Mouse (Mus musculus) mouse trophoblast stem cell (cell line): ENCODE measurements at regions not wholly inside any gene's neighbourhood (a gene's known extent, or its start where the extent isn't known, plus 50 kb on each side); places are given as distances from the start of the nearest gene placed in this dataset.
"Not testable (repeated sequence)": the region's sequence is repeated elsewhere in the genome, so short reads cannot be mapped to it uniquely, and the experiment has no call there.

Experiments
- in situ Hi-C, 2 experiments: fragments of 300-500 bp; cut with MseI, MboI; formaldehyde crosslinking; loops; 2 replicates in 1 of 2; 3 replicates in 1 of 2; pipeline ENCODE4 v1.15.1; 2025

DNA sequence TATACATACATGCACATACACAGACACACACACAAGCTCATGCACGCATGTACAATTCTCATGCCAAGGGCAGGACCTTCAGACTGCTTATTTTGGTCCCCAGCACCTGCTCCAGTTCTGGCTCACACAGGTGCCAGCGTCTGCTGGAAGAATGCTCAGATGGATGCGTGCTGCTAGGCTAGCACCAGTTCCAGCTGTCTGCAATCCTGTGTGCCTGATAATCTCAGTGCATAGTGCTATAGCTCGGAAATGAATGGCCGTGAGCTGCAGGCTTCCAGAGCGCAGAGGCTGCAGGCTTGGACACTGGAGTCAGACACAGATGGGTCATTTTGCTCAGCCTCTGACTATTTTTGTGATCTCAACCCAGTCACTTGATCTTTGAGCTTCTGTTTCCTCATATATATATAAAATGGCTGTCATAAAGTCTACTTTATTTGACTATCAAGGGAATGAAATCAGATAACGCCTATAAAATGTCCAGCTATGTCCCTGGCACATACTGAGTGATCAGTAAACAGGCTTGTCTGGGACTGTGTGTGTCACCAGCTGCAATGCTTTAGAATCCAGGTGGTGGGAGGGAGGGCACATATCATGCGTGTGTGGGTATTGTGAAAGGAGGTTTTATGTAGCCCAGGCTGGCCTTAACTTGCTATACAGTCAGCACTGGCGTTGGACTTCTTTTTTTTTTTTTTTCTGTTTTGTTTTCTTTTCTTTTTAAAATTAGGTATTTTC is 91.7 kb upstream of the Eif4g2 start:
- in situ Hi-C loops: no loop called here

- in situ Hi-C loops: no loop called here
Measured at GRCm38 (mm10) chr7:111172061-111172460, 89.2 kb upstream of the Eif4g2 start.

- in situ Hi-C loops: not testable (repeated sequence)
Measured at GRCm38 (mm10) chr7:111168546-111169233, 85.9 kb upstream of the Eif4g2 start.

DNA sequence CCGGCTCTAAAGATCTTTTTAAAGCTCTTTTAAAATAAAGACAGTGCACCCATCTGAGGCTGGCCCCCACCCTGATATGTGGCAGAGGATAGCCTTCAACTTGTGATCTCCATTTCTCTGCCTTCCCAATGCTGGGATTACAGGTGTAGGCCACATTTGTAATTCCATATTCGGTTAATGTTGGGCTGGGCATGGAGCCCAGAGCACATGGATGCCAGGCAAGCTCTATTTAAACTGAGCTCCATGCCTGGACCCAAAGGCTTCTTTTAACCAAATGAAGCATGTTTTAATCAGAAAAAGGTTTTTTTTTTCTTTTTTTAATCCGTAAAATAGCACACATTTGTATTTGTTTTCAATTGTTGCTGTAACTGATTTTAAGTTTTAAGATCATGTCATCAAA is 82.2 kb upstream of the Eif4g2 start:
- in situ Hi-C loops: no loop called here

DNA sequence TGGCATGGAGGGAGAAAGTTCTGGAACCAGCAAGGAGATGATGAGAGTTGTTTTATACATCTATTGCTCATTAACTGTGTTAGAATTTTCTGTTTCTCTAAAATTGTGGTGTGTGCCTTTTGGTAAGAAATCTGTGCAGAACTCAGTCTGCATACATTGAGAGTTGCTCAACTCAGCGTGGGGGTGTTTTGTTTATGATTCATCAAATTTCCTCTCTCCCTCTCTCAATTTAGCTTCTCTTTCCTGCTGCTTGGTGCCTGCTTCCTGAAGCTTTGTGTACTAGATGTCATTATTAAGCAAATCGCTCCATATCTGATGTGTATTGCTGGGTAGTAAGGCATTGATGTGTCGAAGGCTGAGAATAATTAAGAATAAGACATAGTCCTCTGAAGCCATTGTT is 81.4 kb upstream of the Eif4g2 start:
- in situ Hi-C loops: no loop called here

DNA sequence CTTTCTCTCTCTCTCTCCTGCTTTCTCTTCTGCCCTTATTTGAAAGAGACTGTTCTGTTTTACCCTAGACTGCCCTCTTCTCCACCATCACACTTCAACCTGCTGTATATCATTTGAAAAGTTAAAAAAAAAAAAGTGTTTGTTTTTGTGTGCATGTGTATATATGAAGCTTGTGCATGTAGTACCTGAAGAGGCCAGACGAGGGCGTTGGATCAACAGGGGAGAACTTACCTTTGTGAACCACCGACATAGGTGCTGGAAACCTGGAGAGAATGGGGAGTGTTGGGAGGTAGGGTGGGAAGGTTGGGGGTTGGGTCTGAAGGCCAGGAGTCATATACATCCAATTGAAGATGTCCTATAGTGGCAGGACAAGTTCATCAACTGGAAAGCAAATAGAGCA is 81.0 kb upstream of the Eif4g2 start:
- in situ Hi-C loops: no loop called here

GRCm38 (mm10) chr7:111163321-111163720 is 80.5 kb upstream of the Eif4g2 start:
- in situ Hi-C loops: no loop called here

- in situ Hi-C loops: no loop called here
Measured at GRCm38 (mm10) chr7:111158791-111159286, 76.0 kb upstream of the Eif4g2 start.

DNA sequence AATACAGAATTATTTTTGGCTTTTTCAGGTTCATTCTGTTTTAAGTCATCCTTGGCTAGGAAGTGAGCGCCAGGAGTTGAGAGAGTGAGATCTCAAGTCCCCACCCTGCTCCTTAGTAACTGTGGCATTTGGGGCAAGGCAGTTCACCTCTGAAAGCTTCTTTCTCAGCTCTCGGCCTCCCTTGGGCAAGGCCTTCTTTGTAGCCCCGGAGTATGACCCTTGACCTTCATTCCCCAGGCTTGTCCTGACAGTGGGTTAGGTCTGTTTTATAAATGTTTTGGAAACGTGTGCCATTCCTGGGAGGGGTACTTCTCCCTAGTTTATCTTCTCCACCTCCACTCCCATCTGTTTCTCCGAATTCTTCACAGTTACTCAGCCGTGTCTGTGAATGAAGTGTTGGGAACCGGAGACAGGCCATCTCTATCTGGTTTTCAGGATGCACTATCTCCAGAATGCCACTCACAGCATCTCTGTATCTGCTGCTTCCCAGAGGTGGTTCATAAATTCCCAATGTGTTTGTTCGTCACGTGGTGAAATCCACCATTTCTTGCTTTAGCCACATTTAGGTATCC is 75.0 kb upstream of the Eif4g2 start:
- in situ Hi-C loops: no loop called here

- in situ Hi-C loops: no loop called here
Measured at GRCm38 (mm10) chr7:111157287-111157686, 74.5 kb upstream of the Eif4g2 start.

DNA sequence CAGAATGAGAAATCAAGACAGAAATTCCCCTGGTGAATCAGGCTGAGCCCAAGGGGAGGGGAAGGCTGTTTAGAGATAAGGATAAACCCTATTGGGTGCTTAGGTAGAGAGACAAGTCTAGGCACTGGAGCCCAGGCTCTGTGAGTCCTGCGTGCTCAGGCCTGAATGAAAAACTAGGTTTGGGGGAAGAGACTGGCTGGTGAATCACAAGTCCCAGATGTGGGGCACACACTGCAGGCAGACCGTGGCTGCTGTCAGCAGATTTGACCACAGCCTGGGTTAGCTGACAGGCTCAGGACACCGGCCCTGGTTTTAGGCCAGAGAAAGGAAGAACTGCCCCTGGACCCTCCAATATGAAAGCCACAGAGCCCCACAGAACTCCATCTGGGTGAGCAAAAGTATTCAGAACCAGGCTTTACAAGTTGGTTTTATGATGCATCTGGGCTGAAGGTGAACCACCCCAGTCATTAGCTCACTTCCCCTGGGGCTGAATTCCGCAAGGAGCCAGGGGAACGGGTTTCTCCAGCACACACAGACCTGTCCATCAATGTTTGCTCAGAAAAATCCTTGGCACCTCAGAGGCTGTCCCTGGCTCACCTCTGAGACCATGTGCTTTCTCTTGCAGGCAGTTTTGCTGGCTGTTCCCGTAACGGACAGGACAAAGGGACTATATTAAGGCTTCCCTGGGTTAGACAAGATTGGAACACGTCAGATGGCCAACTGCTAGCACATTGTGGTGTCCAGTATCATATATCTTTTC is 73.8 kb upstream of the Eif4g2 start:
- in situ Hi-C loops: no loop called here

DNA sequence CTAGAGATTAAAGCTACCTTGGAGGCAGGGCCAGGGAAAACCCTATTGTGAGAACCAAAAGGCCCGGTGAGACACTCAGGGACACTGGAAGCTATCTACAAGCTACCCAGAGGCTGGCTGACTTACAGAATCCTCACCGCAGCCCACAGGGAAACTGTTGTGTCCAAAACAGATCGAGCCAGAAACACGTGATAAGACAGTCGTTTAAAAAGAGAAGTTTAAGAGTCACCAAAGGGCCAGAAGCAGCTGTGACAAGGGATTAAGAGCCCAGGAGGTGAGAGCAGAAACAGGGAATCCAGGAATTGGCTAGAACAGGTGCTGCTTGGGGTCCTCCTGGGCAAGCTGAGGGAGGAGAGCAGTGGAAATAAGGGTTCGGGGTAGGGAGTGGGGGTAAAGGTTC is 73.2 kb upstream of the Eif4g2 start:
- in situ Hi-C loops: no loop called here

DNA sequence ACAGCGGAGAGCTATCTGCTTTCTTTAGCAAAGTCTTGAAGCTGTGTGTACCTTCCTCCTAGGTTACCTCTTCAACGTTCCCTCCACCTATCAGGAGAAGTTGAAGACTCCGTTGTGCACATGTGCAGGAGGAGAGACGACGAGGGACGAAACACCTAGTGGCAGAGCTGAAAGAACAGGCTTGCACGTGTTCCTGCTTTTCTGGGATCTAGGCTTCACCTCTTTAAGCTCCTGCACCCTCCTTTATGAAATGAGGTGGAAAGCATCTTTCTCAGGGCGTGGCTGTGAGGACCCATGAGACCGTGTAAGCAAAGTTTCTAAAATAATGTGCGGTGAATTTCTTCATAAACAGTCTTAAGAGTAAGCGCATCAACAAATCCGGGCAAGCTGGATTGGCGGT is 71.4 kb upstream of the Eif4g2 start:
- in situ Hi-C loops: no loop called here

DNA sequence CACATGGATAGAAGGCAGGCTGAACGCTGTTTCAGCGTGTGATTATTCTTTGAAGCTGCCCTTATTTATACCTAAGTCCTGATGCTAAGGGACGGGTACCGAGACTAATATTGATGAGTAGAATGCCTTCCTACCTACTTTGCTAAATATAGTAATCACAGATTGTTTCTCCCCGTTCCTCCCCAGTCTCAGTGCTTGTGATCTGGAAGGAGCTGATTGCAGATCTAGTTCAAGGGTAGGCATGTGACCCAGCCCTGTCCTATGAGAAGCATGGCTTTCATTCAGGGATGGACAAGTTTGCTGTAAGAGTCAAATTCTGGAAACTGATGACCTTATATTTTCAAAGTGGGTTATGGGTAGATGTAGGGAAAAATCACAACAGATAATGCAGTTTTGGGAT is 67.7 kb upstream of the Eif4g2 start:
- in situ Hi-C loops: no loop called here

DNA sequence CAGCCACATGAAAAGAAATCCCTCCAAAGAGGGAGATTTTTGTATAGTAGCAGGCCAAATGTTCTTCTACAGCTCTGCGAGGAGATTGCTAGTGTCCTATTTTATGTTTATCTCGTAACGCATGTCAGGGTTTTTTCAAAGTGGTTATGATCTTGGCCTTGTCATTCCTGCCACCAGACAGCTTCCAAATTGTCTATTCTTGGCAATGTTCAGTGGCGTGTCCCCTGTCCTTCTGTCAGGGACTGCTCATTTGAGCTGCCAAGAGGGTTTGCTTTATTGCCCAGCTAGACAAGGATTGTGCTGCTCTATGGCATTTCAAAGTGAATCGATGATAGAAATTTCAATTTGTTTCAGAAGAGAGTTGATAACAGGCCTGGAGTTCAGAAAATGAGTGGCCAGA is 67.3 kb upstream of the Eif4g2 start:
- in situ Hi-C loops: no loop called here

DNA sequence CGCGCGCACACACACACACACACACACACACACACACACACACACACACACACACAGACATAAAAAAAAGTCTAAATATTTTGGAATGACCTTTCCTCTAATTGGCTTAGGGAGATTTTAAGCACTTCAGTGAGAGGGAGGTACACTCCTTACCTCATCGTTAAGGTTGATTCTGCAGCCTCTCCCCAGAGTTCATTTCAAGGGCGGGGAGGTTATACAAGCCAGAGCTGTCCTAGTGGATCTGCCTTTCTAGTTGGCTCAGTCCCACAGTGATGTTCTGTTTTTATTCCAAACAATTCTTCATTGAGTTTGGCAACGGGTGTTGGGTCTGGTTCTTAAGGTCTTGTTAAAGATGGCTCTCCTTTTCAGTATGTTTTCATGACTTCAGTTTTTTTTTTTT is 64.8 kb upstream of the Eif4g2 start:
- in situ Hi-C loops: no loop called here

- in situ Hi-C loops: no loop called here
Measured at GRCm38 (mm10) chr7:111146670-111147069, 63.8 kb upstream of the Eif4g2 start.

DNA sequence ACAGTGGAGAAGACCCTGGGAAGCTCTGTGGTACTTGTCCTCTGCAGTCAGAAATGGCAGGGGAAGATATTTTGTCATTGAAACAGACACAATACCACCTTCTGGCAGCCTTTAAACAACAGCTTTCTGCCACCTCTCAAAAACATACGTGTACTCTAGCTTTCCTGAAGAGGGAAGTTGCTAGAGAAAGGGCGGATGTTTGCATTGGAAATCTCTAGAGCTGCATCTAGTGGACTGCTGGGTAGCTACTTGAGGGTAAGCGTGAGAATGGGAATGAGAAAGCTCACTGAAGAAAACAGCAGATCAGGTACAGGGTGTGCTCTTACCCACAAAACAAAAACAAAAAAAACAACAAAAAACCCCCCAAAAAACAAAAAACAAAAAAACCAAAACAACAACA is 61.4 kb upstream of the Eif4g2 start:
- in situ Hi-C loops: no loop called here

DNA sequence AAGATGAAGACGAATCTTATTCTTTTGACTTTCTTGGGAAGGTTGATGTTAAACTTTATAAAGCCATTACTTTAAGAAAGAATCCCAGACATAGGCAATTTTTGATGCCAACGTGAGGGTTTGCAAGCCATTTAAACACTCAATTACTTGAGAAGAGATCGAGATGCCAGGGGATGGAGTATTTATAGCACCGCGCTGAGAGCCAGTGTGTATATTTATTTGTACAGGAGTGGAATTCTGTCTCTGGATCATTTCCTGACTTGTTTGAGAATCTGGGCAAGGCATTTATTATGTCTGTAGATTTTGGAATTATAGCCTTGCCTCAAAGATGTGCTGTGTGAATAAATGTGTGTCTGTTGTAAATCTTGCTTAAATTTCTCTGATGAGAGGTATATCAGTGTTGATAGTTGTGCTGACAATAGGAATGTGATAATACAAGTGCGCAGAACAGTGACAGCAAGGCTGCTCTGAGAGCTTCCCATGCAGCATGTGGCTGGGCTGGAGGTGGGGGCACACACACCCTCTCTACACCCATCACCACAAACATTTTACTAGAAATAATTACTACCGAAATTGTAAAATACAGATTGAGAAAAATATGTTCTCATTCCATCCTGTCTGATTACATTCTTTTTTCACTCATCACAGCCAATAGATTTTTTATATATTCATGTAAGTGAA is 58.6 kb upstream of the Eif4g2 start:
- in situ Hi-C loops: no loop called here

DNA sequence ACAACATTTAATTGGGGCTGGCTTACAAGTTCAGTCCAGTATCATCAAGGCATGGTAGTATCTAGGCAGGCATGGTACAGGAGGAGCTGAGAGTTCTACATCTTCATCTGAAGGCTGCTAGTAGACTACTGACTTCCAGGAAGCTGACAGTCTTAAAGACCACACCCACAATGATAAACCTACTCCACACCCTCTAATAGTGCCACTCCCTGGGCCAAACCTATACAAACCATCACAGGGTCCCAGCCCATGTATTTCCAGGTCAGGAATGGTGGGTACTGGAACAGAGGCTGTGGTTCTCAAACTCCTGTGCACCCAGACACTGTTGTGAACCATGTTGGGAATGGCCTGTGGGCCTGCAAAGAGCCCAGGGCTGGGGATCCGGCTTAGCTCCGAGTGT is 55.2 kb upstream of the Eif4g2 start:
- in situ Hi-C loops: no loop called here

- in situ Hi-C loops: no loop called here
Measured at GRCm38 (mm10) chr7:111136066-111136639, 53.3 kb upstream of the Eif4g2 start.
